Mouse (Mus musculus): ENCODE data around the gene Noct. TPM values are rescaled to one million over a fixed set of nuclear protein-coding genes. Genes with fewer than 3 reads are reported as not detected.
"Not testable (repeated sequence)": the region's sequence is repeated elsewhere in the genome, so short reads cannot be mapped to it uniquely, and the experiment has no call there.

Gene Noct
- total RNA-seq, 1 experiment, result 53.4 TPM

DNA sequence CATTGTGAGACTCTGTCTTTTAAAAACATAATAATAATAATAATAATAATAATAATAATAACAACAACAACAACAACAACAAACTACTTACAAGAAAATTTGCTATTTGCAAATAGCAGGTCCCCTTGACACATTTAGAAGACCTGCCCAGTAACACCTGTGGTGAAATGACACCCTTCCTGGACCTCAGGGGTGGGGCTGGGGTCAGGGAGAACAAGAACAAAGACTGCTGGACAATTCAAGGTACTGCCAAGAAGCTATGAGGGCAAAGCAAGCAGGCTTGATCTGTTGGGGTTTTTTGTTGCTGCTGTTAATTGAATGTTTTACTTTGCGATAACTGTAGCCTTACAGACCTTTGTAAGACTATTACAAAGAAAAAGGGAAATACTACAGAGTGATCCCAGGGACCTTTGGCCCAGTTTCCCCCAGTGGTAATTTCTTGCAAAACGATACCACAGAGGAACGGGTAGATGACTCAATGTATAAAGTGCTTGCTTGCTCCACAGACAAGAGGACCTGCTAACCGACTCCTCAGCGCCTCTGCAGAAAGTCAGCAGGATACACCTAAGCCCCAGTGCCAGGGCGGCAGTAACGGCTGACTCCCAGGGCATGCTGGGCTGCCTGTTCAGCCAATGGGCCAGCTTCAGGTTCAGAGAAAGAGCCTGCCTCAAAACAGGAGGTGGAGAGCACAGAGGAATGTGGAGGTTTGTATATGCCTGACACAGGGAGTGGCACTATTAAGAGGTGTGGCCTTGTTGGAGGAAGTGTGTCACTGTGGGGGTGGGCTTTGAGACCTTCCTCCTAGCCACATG lies 14.5 kb upstream of the Noct start:
- H3K36me3 ChIP-seq (ENCODE audit: control insufficient read depth, insufficient read depth, low read length, poor library complexity, severe bottlenecking), result no peaks in the 10 kb centered on the region
- peak overlapping the region; percentile 93 for H3K27ac ChIP-seq (ENCODE audit: insufficient read depth, low read depth, low read length, poor library complexity, severe bottlenecking)
- no peaks in the 10 kb centered on the region for H3K9me3 ChIP-seq (ENCODE audit: control insufficient read depth, insufficient read depth, low read depth, low read length)
- no peak for DNase-seq (ENCODE audit: low read depth, low spot score)
- H3K4me3 ChIP-seq (ENCODE audit: insufficient read depth in 1 of 2, low read depth in 1 of 2, low read length in 2 of 2, poor library complexity in 1 of 2, severe bottlenecking in 1 of 2), result peak overlapping the region; percentile 53 to 70
- no peak for TF ChIP-seq ZC3H11A (IDR thresholded peaks at IDR 0.05; ENCODE audit: borderline replicate concordance, low read depth, low read length)
- no peak for TF ChIP-seq ZNF384 (IDR thresholded peaks at IDR 0.05; ENCODE audit: low read depth, low read length)
- TF ChIP-seq HCFC1 (IDR thresholded peaks at IDR 0.05; ENCODE audit: borderline replicate concordance, insufficient read depth, low read length), result no peak
- TF ChIP-seq CHD2 (IDR thresholded peaks at IDR 0.05; ENCODE audit: low read depth, low read length), result no peak
- no peak for TF ChIP-seq MAFK (IDR thresholded peaks at IDR 0.05; ENCODE audit: insufficient read depth, low read depth, low read length)
- H3K9ac ChIP-seq (ENCODE audit: insufficient read depth, low read depth, low read length, poor library complexity, severe bottlenecking), result peak overlapping the region; percentile 73; the same call in 1 of the 2 replicates
- H3K4me1 ChIP-seq (ENCODE audit: control insufficient read depth in 2 of 2, insufficient read depth in 2 of 2, low read length in 2 of 2, poor library complexity in 1 of 2), result peaks cover 15 to 31% of the 10 kb centered on the region in 2 experiments
- in situ Hi-C loops (cut with MboI; ENCODE audit: low sequenced_read_pairs in 2 of 2, unreplicated experiment in 2 of 2), result no loop called here

DNA sequence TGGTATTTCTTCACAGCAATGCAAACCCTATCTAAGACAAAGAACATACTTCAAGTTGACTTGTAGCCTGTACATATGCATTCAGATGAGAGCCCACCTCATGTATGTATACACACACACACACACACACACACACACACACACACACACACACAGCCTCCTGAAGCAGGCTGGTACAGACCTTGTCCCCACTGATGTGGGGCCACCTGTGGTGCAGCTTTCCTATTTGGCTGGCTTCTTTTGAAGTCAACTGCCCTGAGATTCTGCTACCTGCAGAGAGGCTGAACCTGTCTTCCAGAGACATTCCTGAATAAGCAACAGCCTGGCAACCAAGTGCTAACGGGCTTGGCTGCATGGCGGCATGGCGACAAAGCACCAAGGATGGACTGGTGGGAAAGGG lies 13.8 kb upstream of the Noct start:
- Histone ChIP-seq H3K27ac (ENCODE audit: insufficient read depth, low read depth, low read length, poor library complexity, severe bottlenecking) (peak overlapping the region; percentile 93), H3K9me3 (ENCODE audit: control insufficient read depth, insufficient read depth, low read depth, low read length) (no peaks in the 10 kb centered on the region), H3K36me3 (ENCODE audit: control insufficient read depth, insufficient read depth, low read length, poor library complexity, severe bottlenecking) (no peaks in the 10 kb centered on the region), H3K4me3 (ENCODE audit: insufficient read depth in 1 of 2, low read depth in 1 of 2, low read length in 2 of 2, poor library complexity in 1 of 2, severe bottlenecking in 1 of 2) (peak overlapping the region; percentile 53 to 70), H3K4me1 (ENCODE audit: control insufficient read depth in 2 of 2, insufficient read depth in 2 of 2, low read length in 2 of 2, poor library complexity in 1 of 2) (peaks cover 15 to 37% of the 10 kb centered on the region in 2 experiments), H3K9ac (ENCODE audit: insufficient read depth, low read depth, low read length, poor library complexity, severe bottlenecking) (peak overlapping the region; percentile 71)
- DNase-seq (ENCODE audit: low read depth, low spot score), result no peak
- TF ChIP-seq HCFC1 (IDR thresholded peaks at IDR 0.05; ENCODE audit: borderline replicate concordance, insufficient read depth, low read length) (no peak), MAFK (IDR thresholded peaks at IDR 0.05; ENCODE audit: insufficient read depth, low read depth, low read length) (no peak), ZC3H11A (IDR thresholded peaks at IDR 0.05; ENCODE audit: borderline replicate concordance, low read depth, low read length) (no peak), ZNF384 (IDR thresholded peaks at IDR 0.05; ENCODE audit: low read depth, low read length) (no peak), CHD2 (IDR thresholded peaks at IDR 0.05; ENCODE audit: low read depth, low read length) (no peak)
- in situ Hi-C loops (cut with MboI; ENCODE audit: low sequenced_read_pairs in 2 of 2, unreplicated experiment in 2 of 2), result no loop called here

GRCm38 (mm10) chr3:51213111-51213510 lies 11.1 kb upstream of the Noct start:
- Histone ChIP-seq H3K36me3 (ENCODE audit: control insufficient read depth, insufficient read depth, low read length, poor library complexity, severe bottlenecking) (no peaks in the 10 kb centered on the region), H3K4me1 (ENCODE audit: control insufficient read depth in 2 of 2, insufficient read depth in 2 of 2, low read length in 2 of 2, poor library complexity in 1 of 2) (peaks cover 10 to 38% of the 10 kb centered on the region in 2 experiments), H3K27ac (ENCODE audit: insufficient read depth, low read depth, low read length, poor library complexity, severe bottlenecking) (no peak overlapping the region), H3K4me3 (ENCODE audit: insufficient read depth in 1 of 2, low read depth in 1 of 2, low read length in 2 of 2, poor library complexity in 1 of 2, severe bottlenecking in 1 of 2) (no peak overlapping the region), H3K9me3 (ENCODE audit: control insufficient read depth, insufficient read depth, low read depth, low read length) (no peaks in the 10 kb centered on the region), H3K9ac (ENCODE audit: insufficient read depth, low read depth, low read length, poor library complexity, severe bottlenecking) (no peak overlapping the region)
- no peak for DNase-seq (ENCODE audit: low read depth, low spot score)
- in situ Hi-C loops (cut with MboI; ENCODE audit: low sequenced_read_pairs in 2 of 2, unreplicated experiment in 2 of 2), result no loop called here
- TF ChIP-seq ZC3H11A (IDR thresholded peaks at IDR 0.05; ENCODE audit: borderline replicate concordance, low read depth, low read length) (no peak), ZNF384 (IDR thresholded peaks at IDR 0.05; ENCODE audit: low read depth, low read length) (no peak), CHD2 (IDR thresholded peaks at IDR 0.05; ENCODE audit: low read depth, low read length) (no peak), MAFK (IDR thresholded peaks at IDR 0.05; ENCODE audit: insufficient read depth, low read depth, low read length) (no peak), HCFC1 (IDR thresholded peaks at IDR 0.05; ENCODE audit: borderline replicate concordance, insufficient read depth, low read length) (no peak)

DNA sequence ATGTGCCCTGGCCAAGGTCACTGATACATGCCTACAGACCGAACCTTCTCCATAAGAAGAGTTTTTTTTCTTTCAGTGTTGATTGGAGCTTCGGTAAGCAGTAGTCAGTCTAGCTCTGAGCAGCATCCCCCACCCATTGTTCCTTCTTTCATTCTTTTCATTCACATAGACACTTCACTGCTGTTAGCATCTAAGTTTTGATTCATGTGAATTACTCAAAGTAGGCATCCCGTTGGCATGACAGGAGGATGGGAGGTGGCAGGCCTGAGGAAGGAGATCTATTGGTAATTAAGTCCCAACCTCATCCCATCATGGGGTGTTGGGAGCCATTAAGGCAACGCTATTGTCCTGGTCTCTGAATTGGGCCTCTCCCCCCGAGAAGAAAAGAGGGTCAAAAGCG lies 8.6 kb upstream of the Noct start:
- peaks cover 6 to 32% of the 10 kb centered on the region in 2 experiments for H3K4me1 ChIP-seq (ENCODE audit: control insufficient read depth in 2 of 2, insufficient read depth in 2 of 2, low read length in 2 of 2, poor library complexity in 1 of 2)
- no peak overlapping the region for H3K4me3 ChIP-seq (ENCODE audit: insufficient read depth in 1 of 2, low read depth in 1 of 2, low read length in 2 of 2, poor library complexity in 1 of 2, severe bottlenecking in 1 of 2)
- H3K9ac ChIP-seq (ENCODE audit: insufficient read depth, low read depth, low read length, poor library complexity, severe bottlenecking), result no peak overlapping the region
- no peak for TF ChIP-seq MAFK (IDR thresholded peaks at IDR 0.05; ENCODE audit: insufficient read depth, low read depth, low read length)
- no peak for TF ChIP-seq ZC3H11A (IDR thresholded peaks at IDR 0.05; ENCODE audit: borderline replicate concordance, low read depth, low read length)
- TF ChIP-seq CHD2 (IDR thresholded peaks at IDR 0.05; ENCODE audit: low read depth, low read length), result no peak
- TF ChIP-seq ZNF384 (IDR thresholded peaks at IDR 0.05; ENCODE audit: low read depth, low read length), result no peak
- TF ChIP-seq HCFC1 (IDR thresholded peaks at IDR 0.05; ENCODE audit: borderline replicate concordance, insufficient read depth, low read length), result no peak
- no peaks in the 10 kb centered on the region for H3K9me3 ChIP-seq (ENCODE audit: control insufficient read depth, insufficient read depth, low read depth, low read length)
- no peak for DNase-seq (ENCODE audit: low read depth, low spot score)
- peak overlapping the region; percentile 76; the same call in 1 of the 2 replicates for H3K27ac ChIP-seq (ENCODE audit: insufficient read depth, low read depth, low read length, poor library complexity, severe bottlenecking)
- no peaks in the 10 kb centered on the region for H3K36me3 ChIP-seq (ENCODE audit: control insufficient read depth, insufficient read depth, low read length, poor library complexity, severe bottlenecking)
- in situ Hi-C loops (cut with MboI; ENCODE audit: low sequenced_read_pairs in 2 of 2, unreplicated experiment in 2 of 2), result no loop called here

- DNase-seq (ENCODE audit: low read depth, low spot score); H3K9me3 ChIP-seq (ENCODE audit: control insufficient read depth, insufficient read depth, low read depth, low read length); H3K27ac ChIP-seq (ENCODE audit: insufficient read depth, low read depth, low read length, poor library complexity, severe bottlenecking); in situ Hi-C loops (cut with MboI; ENCODE audit: low sequenced_read_pairs in 2 of 2, unreplicated experiment in 2 of 2); H3K36me3 ChIP-seq (ENCODE audit: control insufficient read depth, insufficient read depth, low read length, poor library complexity, severe bottlenecking); H3K4me3 ChIP-seq (ENCODE audit: insufficient read depth in 1 of 2, low read depth in 1 of 2, low read length in 2 of 2, poor library complexity in 1 of 2, severe bottlenecking in 1 of 2); H3K9ac ChIP-seq (ENCODE audit: insufficient read depth, low read depth, low read length, poor library complexity, severe bottlenecking): not testable (repeated sequence)
- H3K4me1 ChIP-seq (ENCODE audit: control insufficient read depth in 2 of 2, insufficient read depth in 2 of 2, low read length in 2 of 2, poor library complexity in 1 of 2), result peaks cover 6 to 32% of the 10 kb centered on the region in 2 experiments
These were observed 7.9 kb upstream of the Noct start for GRCm38 (mm10) chr3:51216351-51216750.

DNA sequence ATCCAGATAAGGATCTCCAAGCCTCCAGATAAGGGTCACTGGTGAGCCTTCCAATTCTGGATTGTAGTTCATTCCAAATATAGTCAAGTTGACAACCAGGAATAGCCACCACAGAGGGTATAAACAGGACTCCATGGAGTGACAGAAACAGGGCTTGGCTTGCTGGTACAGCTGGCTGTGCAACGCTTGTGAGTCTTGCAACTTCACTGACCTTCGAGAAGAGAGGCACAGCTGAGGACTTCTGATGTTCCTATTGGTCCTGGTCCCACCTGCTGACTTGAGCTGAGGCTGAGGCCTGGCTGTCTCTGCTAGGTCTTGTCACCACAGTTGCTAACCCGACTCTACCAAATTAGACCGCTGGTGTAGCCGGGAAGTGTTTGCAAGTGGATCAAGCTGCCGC lies 5.9 kb upstream of the Noct start:
- H3K9ac ChIP-seq (ENCODE audit: insufficient read depth, low read depth, low read length, poor library complexity, severe bottlenecking); DNase-seq (ENCODE audit: low read depth, low spot score); H3K27ac ChIP-seq (ENCODE audit: insufficient read depth, low read depth, low read length, poor library complexity, severe bottlenecking); in situ Hi-C loops (cut with MboI; ENCODE audit: low sequenced_read_pairs in 2 of 2, unreplicated experiment in 2 of 2); H3K4me3 ChIP-seq (ENCODE audit: insufficient read depth in 1 of 2, low read depth in 1 of 2, low read length in 2 of 2, poor library complexity in 1 of 2, severe bottlenecking in 1 of 2); H3K9me3 ChIP-seq (ENCODE audit: control insufficient read depth, insufficient read depth, low read depth, low read length); H3K36me3 ChIP-seq (ENCODE audit: control insufficient read depth, insufficient read depth, low read length, poor library complexity, severe bottlenecking): not testable (repeated sequence)
- peaks cover 4 to 36% of the 10 kb centered on the region in 2 experiments for H3K4me1 ChIP-seq (ENCODE audit: control insufficient read depth in 2 of 2, insufficient read depth in 2 of 2, low read length in 2 of 2, poor library complexity in 1 of 2)
